Mouse (Mus musculus) spleen, postnatal 4 days (tissue): ENCODE measurements at regions not wholly inside any gene's neighbourhood (a gene's known extent, or its start where the extent isn't known, plus 50 kb on each side); places are given as distances from the start of the nearest gene placed in this dataset.

Experiments
- DNase-seq, 2 experiments: peaks; one replicate each; pipeline ENCODE4 v3.0.0; 2022; ENCODE audit warnings: low spot score in 2 of 2

DNA sequence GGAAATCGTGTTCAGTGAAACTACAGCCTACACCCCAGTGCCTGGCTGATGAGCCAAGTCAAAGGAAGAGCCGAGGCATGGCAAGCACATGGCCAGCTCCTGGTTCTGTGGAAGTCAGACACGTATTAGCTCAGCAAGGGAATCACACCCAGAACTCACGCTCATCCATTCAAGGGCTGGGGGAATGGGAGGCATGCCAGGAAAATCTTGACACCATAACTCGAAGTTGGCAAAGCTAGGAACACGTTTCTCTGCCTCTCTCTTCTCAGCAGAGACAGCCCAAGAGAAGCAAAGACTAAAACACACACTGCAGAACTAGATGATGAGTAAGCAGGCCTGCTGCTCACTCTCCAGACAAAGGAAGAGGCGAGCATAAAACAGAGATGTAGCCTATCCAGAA is 53.5 kb upstream of the Ypel5 start:
- no peak for DNase-seq

DNA sequence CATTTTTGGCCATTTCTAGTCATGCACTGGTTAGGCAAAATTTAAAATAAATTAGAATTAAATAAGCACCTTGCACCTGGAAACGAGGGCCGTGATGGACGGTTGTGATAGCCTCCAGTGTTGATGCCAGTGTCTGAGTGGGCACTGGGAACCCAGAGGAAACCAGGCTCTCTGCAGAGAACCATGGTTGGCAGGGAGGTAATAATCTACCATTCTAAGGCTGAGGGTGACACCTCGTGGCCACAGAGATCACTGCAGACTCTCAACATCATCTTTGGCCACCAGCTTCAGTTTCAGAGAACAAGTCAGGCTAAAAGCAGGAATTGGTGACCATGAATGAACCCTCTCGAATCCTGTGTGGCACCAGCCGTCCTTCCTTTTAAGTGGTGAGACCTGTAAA is 54.5 kb upstream of the Ypel5 start:
- DNase-seq: peak; percentile 39 to 71

DNA sequence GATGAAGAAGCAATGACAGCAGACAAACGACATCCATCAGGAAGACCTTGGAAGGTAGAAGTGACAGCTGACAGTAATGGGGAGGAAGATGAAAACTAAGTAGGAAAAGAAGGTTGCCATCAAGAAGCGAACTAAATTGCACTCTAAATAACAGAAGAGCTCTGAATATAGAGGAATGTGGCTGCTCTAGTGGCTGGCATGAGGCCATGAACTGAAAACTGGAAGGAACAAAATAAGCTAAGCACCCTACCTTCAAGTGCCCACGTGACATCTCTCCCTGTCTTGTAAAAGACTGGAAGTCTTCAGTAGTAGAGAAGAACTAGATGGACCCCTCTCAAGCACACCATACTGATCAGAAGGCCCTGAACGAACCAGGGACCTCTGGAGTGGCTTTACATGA is 68.0 kb upstream of the Ypel5 start:
- no peak for DNase-seq

DNA sequence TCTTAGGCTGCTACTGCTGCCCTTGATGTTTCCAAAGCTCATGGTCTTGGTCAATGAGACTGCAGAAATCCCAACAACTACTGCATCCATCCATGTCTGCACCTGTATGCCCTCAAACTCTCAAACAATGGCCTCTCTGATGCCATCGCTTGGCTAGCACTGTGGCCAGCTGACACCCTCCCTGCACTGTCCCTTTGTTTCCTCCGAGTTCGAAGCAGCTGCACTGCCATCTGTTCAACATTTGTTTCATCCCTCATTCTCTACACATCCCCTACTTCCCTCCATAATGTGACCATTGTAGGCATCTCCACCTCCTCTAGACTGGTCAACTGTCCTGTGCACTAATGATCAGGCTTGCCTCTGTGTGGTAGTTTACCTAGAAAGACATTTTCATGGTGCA is 75.3 kb upstream of the Ypel5 start:
- no peak for DNase-seq

DNA sequence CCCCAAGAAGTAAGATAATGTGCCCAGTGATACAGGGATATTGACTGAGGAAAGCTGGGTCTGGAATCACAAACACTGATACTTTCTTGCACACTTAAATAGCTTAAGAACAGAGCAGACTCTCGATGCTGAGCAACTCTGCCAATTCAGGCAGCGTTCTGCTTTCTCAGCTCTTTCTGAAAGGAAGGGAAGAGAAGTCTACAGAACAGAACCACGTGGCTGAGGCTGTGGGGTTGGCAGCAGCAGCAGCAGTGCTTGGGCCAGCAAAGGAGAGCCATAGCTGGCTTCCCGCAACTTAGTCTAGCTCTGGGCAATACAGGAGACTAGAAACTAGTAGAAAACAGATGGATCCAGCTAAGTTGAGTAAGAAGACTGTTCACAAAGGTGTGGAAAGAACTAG is 89.8 kb upstream of the Ypel5 start:
- DNase-seq: no peak

DNA sequence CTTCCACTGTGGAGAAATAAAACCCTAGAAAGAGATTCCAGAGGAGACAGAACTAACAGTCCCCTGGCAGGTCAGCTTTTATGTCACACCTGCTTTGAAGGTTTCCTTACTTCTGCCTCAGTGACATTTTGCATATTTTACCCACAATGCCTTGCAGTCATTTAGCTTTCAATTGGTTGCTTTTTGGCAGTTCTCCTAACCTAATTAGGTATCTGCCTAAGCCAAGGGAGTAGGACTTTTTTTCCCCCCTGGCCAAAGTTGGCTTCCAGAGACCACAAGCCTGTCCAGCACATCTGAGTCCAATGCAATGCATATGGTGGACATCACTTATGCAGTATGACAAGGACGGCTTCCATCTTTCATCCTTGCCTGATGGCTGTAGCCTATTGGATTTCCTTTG is 103.2 kb upstream of the Ypel5 start:
- DNase-seq: no peak

DNA sequence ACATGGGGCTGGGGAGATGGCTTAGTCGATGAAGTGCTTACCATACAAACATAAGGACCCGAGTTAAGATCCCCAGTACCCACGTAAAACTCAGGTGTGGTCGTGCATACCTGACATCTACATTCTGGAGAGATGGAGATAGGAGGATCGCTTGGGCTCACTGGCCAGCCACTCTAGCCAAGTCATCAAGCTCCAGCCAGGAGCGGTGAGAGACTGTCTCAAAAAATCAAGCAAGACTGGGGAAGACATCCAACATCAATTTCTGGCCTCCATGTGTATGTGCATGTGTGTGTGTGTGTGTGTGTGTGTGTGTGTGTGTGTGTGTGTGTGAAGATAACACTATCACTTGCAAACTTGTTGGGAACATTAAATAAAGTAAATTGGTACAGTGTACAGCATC is 104.6 kb upstream of the Ypel5 start:
- DNase-seq: no peak

DNA sequence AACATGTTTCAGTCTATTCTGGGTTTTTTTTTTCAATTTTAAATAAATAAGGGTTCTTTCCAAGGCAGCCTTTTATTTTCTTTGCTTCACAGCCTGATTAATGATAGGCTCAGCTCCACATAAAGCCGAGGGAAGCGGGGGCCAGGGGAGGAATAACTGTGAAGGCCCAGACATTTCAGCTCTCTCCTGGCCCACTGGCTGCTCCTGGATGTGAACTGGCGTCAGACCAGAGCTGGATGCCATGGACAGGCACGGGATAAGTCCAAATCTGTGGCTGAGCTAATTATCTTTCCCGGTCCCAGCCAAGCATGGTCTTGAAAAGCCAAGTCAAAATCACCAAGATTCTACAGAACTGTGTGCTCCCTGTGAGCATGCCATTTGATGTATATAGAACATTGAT is 105.1 kb upstream of the Ypel5 start:
- DNase-seq: no peak

DNA sequence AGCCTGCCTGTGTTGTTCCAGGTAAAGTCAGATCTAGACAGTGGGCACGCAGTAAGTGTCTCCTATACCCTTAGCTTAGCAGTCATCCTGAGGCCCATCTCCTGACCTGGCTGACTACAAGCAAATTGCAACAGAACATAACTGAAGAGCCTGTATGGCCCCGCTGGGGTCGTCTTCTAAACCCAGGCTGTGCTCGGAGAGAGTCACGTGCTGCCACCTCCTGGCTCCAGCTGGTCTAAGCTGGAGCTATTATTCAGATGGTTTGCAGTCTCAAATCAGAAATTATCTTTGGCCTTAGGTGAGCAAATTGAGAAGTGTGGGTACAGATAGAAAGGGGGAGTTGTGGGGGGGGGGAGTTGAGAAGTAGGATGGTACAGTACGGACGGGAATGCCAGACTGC is 115.5 kb upstream of the Ypel5 start:
- DNase-seq: no peak

DNA sequence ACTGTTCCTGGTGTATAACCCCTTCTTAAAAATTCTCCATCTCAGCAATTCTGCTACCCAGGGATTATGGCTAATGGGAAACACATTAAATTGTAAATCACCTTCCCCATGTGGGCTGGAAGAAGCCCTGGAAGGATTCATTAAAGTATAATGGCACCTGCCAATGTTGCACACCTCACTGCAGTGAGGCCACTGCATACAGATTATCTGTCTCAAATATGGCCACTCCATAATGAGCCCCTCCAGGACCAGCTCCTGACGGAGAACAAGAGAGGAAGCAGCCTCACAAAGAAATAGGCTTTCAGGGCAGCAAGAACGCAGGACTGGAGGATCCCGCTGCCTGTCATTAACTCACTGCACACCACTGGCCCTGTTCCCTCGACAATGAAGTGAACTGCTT is 115.2 kb upstream of the Alk start:
- DNase-seq: no peak

DNA sequence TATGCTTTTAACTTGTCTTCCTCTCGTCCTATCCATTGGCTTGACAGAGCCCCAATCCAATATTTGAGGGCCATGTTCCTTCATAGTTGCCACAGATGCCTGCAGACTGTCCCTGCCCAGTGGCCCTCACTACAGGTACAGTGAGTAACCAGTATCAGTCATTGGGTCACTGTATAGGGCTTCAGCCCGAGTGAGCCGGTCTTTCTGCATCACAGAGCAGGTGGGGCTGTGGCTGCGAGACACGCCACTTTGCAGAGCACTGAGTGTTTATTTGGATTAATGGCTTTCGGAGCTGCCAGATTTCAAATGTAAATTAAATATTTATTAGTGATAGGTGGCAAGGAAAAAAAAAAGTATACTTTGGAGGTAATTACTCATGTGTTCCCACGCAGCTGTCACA is 87.2 kb upstream of the Alk start:
- no peak for DNase-seq

DNA sequence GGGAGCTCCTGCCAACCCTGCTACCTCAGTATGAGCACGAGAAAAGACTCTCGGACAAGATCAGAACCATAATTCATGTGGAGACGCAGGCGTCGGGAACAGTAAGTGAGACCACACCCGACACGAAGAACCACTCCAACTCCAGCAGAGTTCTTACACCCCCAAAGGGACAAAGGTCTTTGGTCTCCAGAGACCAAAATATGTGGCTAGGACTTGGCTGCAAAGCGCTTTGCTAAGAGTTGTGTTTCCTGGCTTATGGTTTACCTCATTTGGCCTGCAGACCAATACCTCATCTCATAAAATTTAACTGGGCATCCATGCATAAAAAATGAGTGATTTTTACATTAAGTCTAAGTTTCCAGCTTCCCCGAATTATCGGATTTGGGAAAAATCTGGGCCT is 85.2 kb upstream of the Alk start:
- no peak for DNase-seq

DNA sequence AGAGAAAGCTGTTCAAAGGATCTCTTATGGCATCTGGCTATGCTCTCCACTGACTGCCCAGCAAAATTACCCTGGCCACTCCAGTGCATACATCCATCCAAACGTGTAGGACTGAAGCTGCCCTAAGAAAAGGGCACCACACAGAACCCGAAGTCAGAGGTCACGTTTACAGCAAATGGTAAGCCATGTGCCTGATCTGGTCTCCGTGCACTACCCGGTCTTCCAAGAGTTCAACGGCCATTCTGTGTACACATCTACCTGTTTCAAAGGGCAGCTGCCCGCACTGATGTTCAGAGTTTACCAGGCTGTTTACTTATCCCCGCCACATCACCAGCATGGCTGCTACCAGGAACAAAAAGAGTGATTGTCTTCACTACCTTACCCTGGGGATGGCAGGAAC is 84.4 kb upstream of the Alk start:
- DNase-seq: no peak

DNA sequence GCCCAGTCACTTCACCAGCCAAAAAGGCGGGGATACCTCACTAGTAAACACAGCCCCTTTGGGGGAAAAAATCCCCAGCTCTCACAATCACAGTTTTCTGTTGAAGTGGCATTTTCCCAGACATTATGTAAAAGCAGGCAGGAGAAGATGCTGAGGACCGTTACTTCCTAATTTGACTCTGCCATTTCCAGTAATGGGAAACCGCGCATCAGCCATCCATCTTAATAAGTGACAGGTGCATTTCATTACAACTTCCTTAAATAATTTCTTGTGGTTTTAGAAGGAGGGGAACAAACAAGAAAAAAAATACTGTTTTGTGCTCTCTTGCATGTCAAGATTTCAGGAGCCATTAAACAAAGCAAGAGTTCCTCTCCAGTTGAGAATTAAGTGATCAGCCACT is 70.2 kb upstream of the Alk start:
- DNase-seq: no peak

DNA sequence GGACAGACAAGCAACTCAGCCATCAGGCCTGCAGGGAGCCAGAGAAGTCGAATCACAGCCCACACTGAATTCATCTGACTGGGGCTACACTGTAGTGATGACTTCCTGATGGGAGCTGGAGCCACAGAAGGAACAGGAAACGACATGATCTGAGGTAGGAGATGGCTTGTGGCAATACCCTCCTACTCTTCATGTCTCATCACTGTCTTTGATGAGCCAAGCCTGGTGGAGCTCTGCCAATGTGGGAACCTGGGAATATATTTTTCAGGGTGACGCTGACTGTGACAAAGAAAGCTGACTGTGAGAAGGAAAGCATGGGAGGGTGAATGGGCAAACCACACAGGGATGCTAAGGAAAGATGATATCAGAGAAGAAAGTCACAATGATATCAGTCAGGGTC is 67.6 kb upstream of the Alk start:
- no peak for DNase-seq

DNA sequence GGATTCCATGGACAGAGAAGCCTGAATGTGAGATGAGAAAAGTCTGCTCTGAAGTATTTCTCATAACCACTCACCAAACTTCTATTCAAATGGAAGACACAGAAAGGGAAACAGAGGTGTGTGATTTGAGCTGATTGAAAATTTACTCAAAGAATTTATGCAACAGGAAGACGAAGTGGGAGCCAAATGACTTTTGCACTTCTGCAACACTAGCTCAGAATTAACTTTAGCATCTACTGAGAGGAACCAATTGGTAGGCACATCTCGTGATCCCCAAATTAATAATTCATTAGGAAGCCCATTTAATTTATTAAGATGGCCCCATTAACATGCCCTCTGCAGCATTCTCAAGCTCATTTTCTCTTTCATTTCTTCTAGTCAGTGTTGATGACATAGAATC is 62.5 kb upstream of the Alk start:
- DNase-seq: no peak

DNA sequence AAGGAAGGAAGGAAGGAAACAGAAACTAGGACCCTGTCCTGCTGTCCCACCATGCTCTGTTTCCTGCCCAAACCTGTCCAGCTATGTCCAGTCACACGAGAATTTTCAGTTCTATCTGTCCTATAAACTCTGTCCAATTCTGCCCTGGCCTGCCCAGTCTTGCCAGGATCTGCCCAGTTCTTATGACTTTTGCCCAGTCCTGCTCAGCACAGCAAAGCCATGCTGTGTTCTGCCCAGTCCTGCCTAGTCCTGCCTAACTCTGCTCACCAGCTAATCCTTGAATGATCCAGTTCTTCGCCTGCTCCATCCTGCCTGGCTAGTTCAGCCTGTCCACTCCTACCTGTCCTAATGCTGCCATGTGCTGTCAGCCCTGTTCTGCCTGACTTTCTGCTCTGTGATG is 57.3 kb upstream of the Alk start:
- no peak for DNase-seq

DNA sequence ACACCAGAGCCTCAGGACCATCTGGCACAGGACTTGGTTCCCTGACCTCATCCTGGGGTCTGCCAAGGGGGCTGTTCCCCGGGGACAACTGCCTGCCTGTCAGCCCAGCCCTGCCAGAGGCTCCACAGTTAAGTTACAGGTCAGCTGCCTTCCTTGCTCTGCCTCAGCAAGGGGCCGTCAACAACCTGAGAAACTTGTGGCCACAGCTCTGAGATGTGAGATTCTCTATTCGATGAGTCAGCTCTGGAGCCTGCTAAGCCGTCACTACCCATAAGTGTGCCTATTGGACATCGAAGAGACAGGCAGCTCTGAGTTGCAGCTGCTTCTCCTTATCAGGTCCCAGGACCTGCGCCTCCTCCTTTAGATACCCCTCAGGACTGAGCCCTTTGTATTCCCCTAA is 54.3 kb upstream of the Alk start:
- no peak for DNase-seq

DNA sequence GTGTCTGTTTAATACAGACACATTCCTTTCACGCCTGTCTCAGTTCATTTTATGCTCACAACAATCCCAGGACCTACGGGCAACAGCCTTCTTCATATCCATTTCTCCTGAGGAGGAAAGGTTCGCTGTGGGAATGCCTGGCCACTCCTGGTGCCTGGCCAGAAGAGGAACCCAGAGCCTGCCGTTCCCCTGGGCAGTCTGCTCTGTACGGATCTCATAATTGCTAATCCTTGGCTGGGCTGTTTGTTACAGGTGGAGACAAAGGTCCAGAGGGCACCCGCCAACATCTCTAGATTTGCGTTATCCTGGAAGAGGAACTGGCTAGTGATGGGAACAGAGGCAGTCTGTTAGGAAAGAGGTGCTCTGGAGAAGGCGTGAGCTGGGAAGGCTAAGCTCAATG is 53.4 kb upstream of the Alk start:
- no peak for DNase-seq
